Mouse (Mus musculus): ENCODE measurements at regions not wholly inside any gene's neighbourhood (a gene's known extent, or its start where the extent isn't known, plus 50 kb on each side); places are given as distances from the start of the nearest gene placed in this dataset.

- TF ChIP-seq CHD2 (IDR thresholded peaks at IDR 0.05; ENCODE audit: low read length) (no peak), NRF1 (IDR thresholded peaks at IDR 0.05; ENCODE audit: low read depth, low read length) (no peak), TCF12 (IDR thresholded peaks at IDR 0.05; ENCODE audit: low read depth, low read length) (no peak), KAT2A (IDR thresholded peaks at IDR 0.05; ENCODE audit: insufficient replicate concordance, low read length) (no peak), ETS1 (conservative IDR thresholded peaks at IDR 0.05; ENCODE audit: low read depth, low read length) (0 out of 2 replicates have a peak, but pooled peaks have one; percentile 17), EP300 (IDR thresholded peaks at IDR 0.05; ENCODE audit: low read length) (peak; percentile 87), MAX (IDR thresholded peaks at IDR 0.05; ENCODE audit: low read length) (no peak), SMC3 (IDR thresholded peaks at IDR 0.05; ENCODE audit: low read depth, low read length) (no peak), CTCF (conservative IDR thresholded peaks at IDR 0.05 in 1 of 2, IDR thresholded peaks at IDR 0.05 in 1 of 2; ENCODE audit: low read depth in 2 of 2, low read length in 2 of 2) (no peak), ZKSCAN1 (IDR thresholded peaks at IDR 0.05; ENCODE audit: borderline replicate concordance, low read depth, low read length) (no peak)
These were observed 103.7 kb downstream of the 1700020N01Rik start for GRCm38 (mm10) chr10:21696671-21697070.

Measured in CH12.LX (cell line).